Mouse (Mus musculus) left cerebral cortex, adult 6 months (tissue): ENCODE measurements around the gene Tekt5. TPM values are rescaled to one million over a fixed set of nuclear protein-coding genes. Genes with fewer than 3 reads are reported as not detected.

Experiments
- long read RNA-seq, 2 experiments: library from polyadenylated mRNA; unstranded; transcript quantifications; one replicate each; pipeline ENCODE4 v2.0.0; 2019 to 2020
- polyA plus RNA-seq: library from polyadenylated mRNA; unstranded; fragments of <200 nt; fragmentation: Nextera tagmentation; gene quantifications from 2 replicates; pipeline ENCODE4 v1.2.3, GENCODE M21; 2021

Tekt5 gene
- 9.7 and 12.5 TPM in 2 replicates for polyA plus RNA-seq
- long read RNA-seq, experiment 1, transcript Tekt5-201 (7 exons, 1,803 nt): major isoform, 50 of 52 reads
- long read RNA-seq, experiment 1, partial matches to known transcripts: 0 of 52 reads
- long read RNA-seq, experiment 1, other reads (novel, unspliced or antisense): 2 of 52 reads
- long read RNA-seq, experiment 2, transcript Tekt5-201 (7 exons, 1,803 nt): major isoform, 18 of 19 reads
- long read RNA-seq, experiment 2, partial matches to known transcripts: 0 of 19 reads
- long read RNA-seq, experiment 2, other reads (novel, unspliced or antisense): 1 of 19 reads

GRCm38 (mm10) chr16:10394699-10395540 is at the start of gene Tekt5:
TSS of gene Tekt5 (minus strand) at chr16:10395490.

GRCm38 (mm10) chr16:10411764-10412746 is 16.8 kb upstream of the Tekt5 start, which contains the start of gene Nubp1:
TSS of gene Nubp1 (plus strand) at chr16:10411948.

GRCm38 (mm10) chr16:10313646-10314088 is 81.6 kb downstream of the Tekt5 start, which contains the start of gene Emp2:
TSS of gene Emp2 (minus strand) at chr16:10313968.

Other genes starting within 250 kb of the Tekt5 start
- 0.20 and 0.85 TPM in 2 replicates for gene Rpl39l, start 225.3 kb downstream of the Tekt5 start, polyA plus RNA-seq
- not detected in 2 replicates for gene Atf7ip2, start 202.8 kb downstream of the Tekt5 start, polyA plus RNA-seq
- gene Emp2, start 81.5 kb downstream of the Tekt5 start, polyA plus RNA-seq: 8.4 and 11.8 TPM in 2 replicates
- 15.3 and 21.4 TPM in 2 replicates for gene Nubp1, start 16.5 kb upstream of the Tekt5 start, polyA plus RNA-seq
- 10.2 and 11.0 TPM in 2 replicates for gene Tvp23a, start 51.9 kb upstream of the Tekt5 start, polyA plus RNA-seq
- 0.09 and 0.17 TPM in 2 replicates for gene Ciita, start 84.6 kb upstream of the Tekt5 start, polyA plus RNA-seq
- gene Dexi, start 147.6 kb upstream of the Tekt5 start, polyA plus RNA-seq: 10.9 and 74.0 TPM in 2 replicates
- gene Clec16a, start 149.8 kb upstream of the Tekt5 start, polyA plus RNA-seq: 24.3 and 25.3 TPM in 2 replicates